Mouse (Mus musculus) limb, embryonic 14.5 days (tissue): Measurements from ENCODE around the gene Acin1. TPM values are rescaled to one million over a fixed set of nuclear protein-coding genes. Genes with fewer than 3 reads are reported as not detected.

ENCODE experiments used
- ATAC-seq: fragments of 200-750 bp; cut with Nextera tagmentation; 2 replicates; pipeline ENCODE4 v1.8.0; 2017; ENCODE audit warnings: low read depth, moderate number of reproducible peaks, moderate TSS enrichment; ENCODE audit not compliant: low FRiP score
- DNase-seq: peaks from one replicate; pipeline ENCODE4 v3.0.0-alpha.2; 2015; ENCODE audit warnings: low spot score
- H3K27ac ChIP-seq: fragments of 300-500 bp; sonication (generic); replicated peaks from 2 replicates; pipeline ENCODE4 v1.5.1; 2014; ENCODE audit warnings: low read depth, mild to moderate bottlenecking, low read length, moderate library complexity, mixed read lengths
- H3K27me3 ChIP-seq: fragments of 300-500 bp; sonication (generic); 2 replicates; pipeline ENCODE4 v1.6.1; 2014; ENCODE audit warnings: low read length, mixed read lengths; ENCODE audit not compliant: control insufficient read depth, insufficient read depth
- H3K36me3 ChIP-seq: fragments of 300-500 bp; sonication (generic); 2 replicates; pipeline ENCODE4 v1.6.1; 2014; ENCODE audit warnings: mild to moderate bottlenecking, low read length, moderate library complexity, mixed read lengths; ENCODE audit not compliant: control insufficient read depth, insufficient read depth
- H3K4me1 ChIP-seq: fragments of 300-500 bp; sonication (generic); 2 replicates; pipeline ENCODE4 v1.6.1; 2014; ENCODE audit warnings: antibody characterized with exemption, low read length, mixed read lengths; ENCODE audit not compliant: control insufficient read depth, insufficient read depth
- H3K4me2 ChIP-seq: fragments of 300-500 bp; sonication (generic); replicated peaks from 2 replicates; pipeline ENCODE4 v1.6.1; 2014; ENCODE audit warnings: low read depth, mild to moderate bottlenecking, low read length, moderate library complexity; ENCODE audit not compliant: severe bottlenecking
- H3K4me3 ChIP-seq: fragments of 300-500 bp; sonication (generic); replicated peaks from 2 replicates; pipeline ENCODE4 v1.5.1; 2014; ENCODE audit warnings: low read length
- H3K9ac ChIP-seq: fragments of 300-500 bp; sonication (generic); 2 replicates; pipeline ENCODE4 v1.6.1; 2014; ENCODE audit warnings: mild to moderate bottlenecking, low read depth, low read length, moderate library complexity; ENCODE audit not compliant: severe bottlenecking
- H3K9me3 ChIP-seq: fragments of 300-500 bp; sonication (generic); 2 replicates; pipeline ENCODE4 v1.6.1; 2016; ENCODE audit warnings: low read length; ENCODE audit not compliant: control insufficient read depth
- POLR2A ChIP-seq: fragments of 200-500 bp; IDR thresholded peaks from 2 replicates; pipeline ENCODE4 v1.8.0; 2012; ENCODE audit warnings: inconsistent platforms, mild to moderate bottlenecking, moderate library complexity, borderline replicate concordance; ENCODE audit not compliant: insufficient read depth, insufficient read length; ENCODE audit errors: extremely low read depth
- WGBS: fragments of 180-500 bp; shearing (Covaris S2); extraction: QIAGEN DNeasy Blood & Tissue Kit; methylation state at CpG from one replicate; pipeline ENCODE4 v1.1.7; 2014; 5-methylcytosine and 5-hydroxymethylcytosine counted together
- polyA plus RNA-seq, 2 experiments: library from polyadenylated mRNA; depleted of rRNA in 1 of 2; stranded (reverse) in 1 of 2; unstranded in 1 of 2; fragments of >200 nt; fragmentation: Nextera tagmentation in 1 of 2; extraction: Ambion mirVana in 1 of 2; gene quantifications; 2 replicates each; pipeline versions ENCODE4 v1.2.1 to v1.2.3; 2012 to 2014

Gene Acin1
- 280 and 297 TPM in 2 replicates for polyA plus RNA-seq (2012; rRNA removed)
- 99.4 and 118 TPM in 2 replicates for polyA plus RNA-seq (2014; fragmentation: Nextera tagmentation; extraction: Ambion mirVana)

DNA sequence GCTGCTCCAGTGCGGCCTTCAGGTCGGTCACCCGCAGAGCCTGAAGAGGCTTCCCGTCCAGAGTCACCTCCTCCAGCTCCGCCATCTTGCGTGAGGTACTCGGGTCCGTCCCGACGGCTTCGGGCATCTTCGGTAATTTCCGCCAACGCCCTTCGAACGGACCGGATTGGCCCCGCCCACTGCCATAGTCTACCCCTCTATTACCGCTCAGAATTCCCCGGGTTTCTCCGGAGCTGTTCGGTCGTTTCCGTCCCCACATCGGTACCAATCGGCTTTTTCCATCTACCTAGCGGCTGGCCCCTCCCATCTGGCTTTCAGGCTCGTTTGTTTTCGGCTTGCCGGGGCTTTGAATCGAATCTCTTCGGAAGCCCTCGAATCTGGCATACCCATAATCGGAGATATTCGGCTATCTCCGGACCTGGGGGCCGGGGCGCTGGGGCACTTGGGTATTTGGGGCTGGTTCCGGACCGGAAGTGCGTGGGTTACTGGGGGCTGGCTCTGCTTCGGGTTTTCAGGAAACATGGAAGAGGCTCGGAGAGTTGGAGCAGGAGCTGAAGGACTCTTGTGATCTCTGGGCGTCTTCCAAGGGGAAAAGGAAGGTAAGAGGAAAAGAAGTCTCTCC, at the start of gene Acin1:
TSS of gene Acin1 (minus strand) at position 410 of the 622 bp plus-strand sequence.
- peak within 1 kb of the TSS; percentile 95 for H3K27ac ChIP-seq

DNA sequence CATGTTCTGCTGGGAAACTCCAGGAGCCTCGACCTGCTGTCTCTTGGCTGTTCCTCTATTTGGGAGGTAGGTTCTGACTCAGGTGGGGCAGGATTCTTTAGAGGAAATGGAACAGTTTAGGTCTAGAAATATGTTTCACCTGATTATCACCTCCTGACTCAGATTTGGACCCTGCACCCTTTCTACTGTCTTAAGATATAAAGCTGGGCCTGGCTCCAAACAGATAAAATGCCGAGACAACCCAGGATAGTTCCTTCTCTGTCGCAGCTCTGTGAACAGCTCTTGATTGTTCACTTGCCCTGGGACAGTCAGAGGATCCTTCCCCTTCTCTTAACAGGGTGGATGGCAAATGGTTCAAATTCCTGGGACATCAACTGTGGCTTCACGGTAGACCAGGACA, 48.5 kb upstream of the Acin1 start:
- H3K27ac ChIP-seq: no peak overlapping the region
- no peak for TF ChIP-seq POLR2A
- ATAC-seq: no peak

More for the DNA sequence above, at the start of gene Acin1:
- DNase-seq: peak; percentile 100
- peak; percentile 96 for ATAC-seq
- peaks cover 18% of the 10 kb centered on the region for H3K4me1 ChIP-seq
- H3K36me3 ChIP-seq: peaks cover 37% of the 10 kb centered on the region
- TF ChIP-seq POLR2A: peak; percentile 78; the same call in 1 of the 2 replicates
- H3K4me3 ChIP-seq: peak within 1 kb of the TSS; percentile 85
- whole genome bisulfite sequencing: under 1% methylated on average over 40 of the region's 44 CpGs
- H3K9me3 ChIP-seq: no peaks in the 10 kb centered on the region
- peak within 1 kb of the TSS; percentile 97 for H3K9ac ChIP-seq
- H3K27me3 ChIP-seq: no peaks in the 10 kb centered on the region
- peak within 1 kb of the TSS; percentile 69 for H3K4me2 ChIP-seq

DNA sequence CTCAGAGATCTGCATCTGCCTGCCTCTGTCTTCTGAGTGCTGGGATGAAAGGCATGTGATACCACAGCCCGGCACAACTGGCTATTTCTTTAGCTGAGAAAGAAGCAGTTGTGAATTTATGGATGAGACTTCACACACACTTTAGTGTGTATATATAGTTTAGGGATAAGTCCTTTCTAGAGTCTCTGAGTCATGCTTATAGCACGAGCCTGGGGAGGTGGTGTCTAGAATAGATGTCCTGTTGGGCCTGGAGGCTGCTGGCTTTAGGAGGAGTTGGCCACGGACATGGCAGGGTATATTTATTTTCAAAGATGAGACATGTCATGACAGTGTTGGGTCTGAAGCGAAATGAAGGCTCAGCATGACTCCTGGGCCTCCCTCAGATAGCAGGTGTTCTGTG, 47.3 kb upstream of the Acin1 start:
- DNase-seq (no peak), ATAC-seq (no peak)
- no peaks in the 10 kb centered on the region for H3K27me3 ChIP-seq
- WGBS: 66% methylated on average over 4 of the region's 4 CpGs
- no peaks in the 10 kb centered on the region for H3K4me1 ChIP-seq
- no peak overlapping the region for H3K4me3 ChIP-seq
- H3K4me2 ChIP-seq: no peak overlapping the region
- H3K9ac ChIP-seq: no peak overlapping the region
- no peaks in the 10 kb centered on the region for H3K9me3 ChIP-seq
- no peaks in the 10 kb centered on the region for H3K36me3 ChIP-seq
- no peak overlapping the region for H3K27ac ChIP-seq
- no peak for TF ChIP-seq POLR2A

More for the DNA sequence above, 48.5 kb upstream of the Acin1 start:
- Histone ChIP-seq H3K4me2 (no peak overlapping the region), H3K9me3 (no peaks in the 10 kb centered on the region), H3K27me3 (no peaks in the 10 kb centered on the region), H3K4me1 (no peaks in the 10 kb centered on the region), H3K4me3 (no peak overlapping the region), H3K9ac (no peak overlapping the region), H3K36me3 (no peaks in the 10 kb centered on the region)
- 74% methylated on average over 4 of the region's 4 CpGs for WGBS
- DNase-seq: no peak

DNA sequence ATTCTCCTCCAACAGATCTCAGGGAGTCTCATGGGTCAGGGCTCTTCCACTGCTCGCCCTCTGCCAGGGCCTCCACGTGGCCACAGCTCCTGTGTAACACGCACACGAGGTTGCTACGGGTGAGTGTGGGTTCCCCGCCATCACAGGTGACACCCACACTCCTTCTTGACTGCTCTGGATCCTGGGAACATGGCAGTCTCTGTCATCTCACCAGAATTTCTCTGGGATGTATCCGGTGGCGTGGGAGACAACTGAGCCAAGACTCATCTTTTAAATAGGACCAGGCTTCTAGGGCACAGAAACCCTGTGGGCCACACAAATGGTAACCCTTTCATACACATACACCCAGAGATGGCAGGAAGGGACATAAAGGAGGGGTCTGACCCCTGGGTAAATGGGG, 45.5 kb upstream of the Acin1 start:
- Histone ChIP-seq H3K9ac (no peak overlapping the region), H3K4me2 (no peak overlapping the region), H3K27me3 (no peaks in the 10 kb centered on the region), H3K4me3 (no peak overlapping the region), H3K4me1 (no peaks in the 10 kb centered on the region), H3K36me3 (no peaks in the 10 kb centered on the region), H3K9me3 (no peaks in the 10 kb centered on the region), H3K27ac (no peak overlapping the region)
- no peak for TF ChIP-seq POLR2A
- ATAC-seq (no peak), DNase-seq (no peak)
- 89% methylated on average over 8 of the region's 8 CpGs for WGBS

DNA sequence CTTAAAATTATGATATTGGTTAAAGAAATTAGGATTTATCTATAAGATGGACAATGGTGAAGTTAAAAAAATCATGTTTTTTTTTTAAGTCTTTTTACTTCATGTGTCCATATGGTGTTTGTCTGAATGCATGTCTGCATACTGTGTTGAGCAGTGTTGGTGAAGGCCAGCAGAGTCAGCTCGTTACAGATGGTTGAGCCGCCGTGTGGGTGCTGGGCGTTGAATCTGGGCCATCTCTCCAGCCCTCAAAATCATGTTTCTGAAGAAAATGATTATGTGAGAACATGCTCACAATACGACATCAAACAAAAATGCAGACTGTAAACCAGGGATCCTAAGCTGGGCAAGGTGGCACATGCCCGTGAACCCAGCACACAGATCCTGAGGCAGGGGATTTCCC, 43.6 kb upstream of the Acin1 start:
- DNase-seq (no peak), ATAC-seq (no peak)
- no peak overlapping the region for H3K4me3 ChIP-seq
- no peak overlapping the region for H3K27ac ChIP-seq
- no peaks in the 10 kb centered on the region for H3K27me3 ChIP-seq
- H3K36me3 ChIP-seq: no peaks in the 10 kb centered on the region
- H3K4me1 ChIP-seq: no peaks in the 10 kb centered on the region
- TF ChIP-seq POLR2A: no peak
- H3K4me2 ChIP-seq: no peak overlapping the region
- H3K9me3 ChIP-seq: no peaks in the 10 kb centered on the region
- WGBS: 76% methylated on average over 6 of the region's 6 CpGs
- H3K9ac ChIP-seq: no peak overlapping the region
